Mouse (Mus musculus) G1E-ER4 (cell line): ENCODE measurements around the gene Olfr410. TPM values are rescaled to one million over a fixed set of nuclear protein-coding genes. Genes with fewer than 3 reads are reported as not detected.

Source experiments
- GATA1 ChIP-seq: IDR thresholded peaks from one replicate; pipeline ENCODE4 v1.8.0; 2012; ENCODE audit warnings: low read length, inconsistent platforms
- polyA plus RNA-seq: library from polyadenylated mRNA; stranded (reverse); fragments of >175 nt; gene quantifications from 2 replicates; pipeline ENCODE4 v1.2.3, GENCODE M21; 2012

The Olfr410 gene
- not detected in 2 replicates for polyA plus RNA-seq

DNA sequence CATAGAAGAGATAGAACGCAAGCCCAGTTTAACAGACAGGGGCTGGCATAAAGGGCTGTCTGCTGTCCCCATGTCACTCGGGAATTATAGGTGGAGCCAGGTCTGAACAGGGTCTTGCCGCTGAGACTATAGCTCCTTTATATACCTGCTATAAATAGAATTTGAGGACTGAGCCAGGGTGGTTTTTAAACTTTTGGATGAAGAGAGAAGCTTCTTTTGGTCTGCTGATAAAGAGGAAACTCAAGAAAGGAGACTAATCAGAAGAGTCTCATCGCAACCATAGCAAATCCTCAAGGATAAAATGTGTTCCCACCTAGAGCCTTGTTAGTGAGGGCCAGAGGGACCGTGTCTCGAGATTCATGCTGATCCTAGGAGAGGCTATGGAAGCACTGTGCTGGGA, at the start of gene Olfr410:
Gene Olfr410 (minus strand): TSS at position 101 of the 400 bp plus-strand sequence.
- TF ChIP-seq GATA1: no peak

DNA sequence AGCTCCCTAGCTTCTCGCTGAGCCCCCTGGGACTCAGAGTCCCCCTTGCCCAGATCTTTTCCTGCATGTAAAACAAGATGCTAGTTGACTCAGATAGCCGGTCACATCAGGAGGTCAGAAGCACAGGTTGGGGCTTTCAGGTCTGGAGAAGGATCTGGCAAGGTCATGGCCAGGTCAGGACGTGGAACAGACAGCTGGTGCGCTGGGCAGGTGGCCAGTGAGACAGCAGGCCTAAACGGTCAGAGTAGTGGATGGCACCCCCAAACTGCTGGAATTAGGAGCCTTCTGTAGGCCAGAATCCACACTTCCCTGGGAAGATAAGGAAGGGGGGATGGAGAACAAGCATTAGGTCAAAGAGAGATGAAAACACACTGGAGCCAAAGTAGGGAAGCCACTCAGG, 49.4 kb upstream of the Olfr410 start:
- no peak for TF ChIP-seq GATA1

DNA sequence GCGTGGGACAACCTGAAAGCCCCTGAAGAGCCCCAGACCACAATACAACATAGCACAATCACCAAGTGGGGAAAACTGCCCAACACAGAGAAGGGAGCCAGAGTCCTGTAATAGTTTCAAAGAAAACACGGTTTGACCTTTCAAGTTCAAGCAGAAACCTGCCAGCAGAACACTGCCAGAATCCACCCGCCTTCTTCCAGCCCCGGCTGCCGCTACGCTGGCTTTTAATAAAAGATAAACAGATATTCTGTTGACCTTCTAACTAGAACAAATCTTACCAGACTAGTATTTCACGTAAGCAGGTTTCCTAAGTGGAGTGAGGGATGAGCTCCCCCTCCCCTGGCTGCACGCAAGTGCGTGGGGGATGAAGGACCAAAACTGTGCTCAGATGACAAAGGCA, 47.8 kb upstream of the Olfr410 start:
- TF ChIP-seq GATA1: no peak

DNA sequence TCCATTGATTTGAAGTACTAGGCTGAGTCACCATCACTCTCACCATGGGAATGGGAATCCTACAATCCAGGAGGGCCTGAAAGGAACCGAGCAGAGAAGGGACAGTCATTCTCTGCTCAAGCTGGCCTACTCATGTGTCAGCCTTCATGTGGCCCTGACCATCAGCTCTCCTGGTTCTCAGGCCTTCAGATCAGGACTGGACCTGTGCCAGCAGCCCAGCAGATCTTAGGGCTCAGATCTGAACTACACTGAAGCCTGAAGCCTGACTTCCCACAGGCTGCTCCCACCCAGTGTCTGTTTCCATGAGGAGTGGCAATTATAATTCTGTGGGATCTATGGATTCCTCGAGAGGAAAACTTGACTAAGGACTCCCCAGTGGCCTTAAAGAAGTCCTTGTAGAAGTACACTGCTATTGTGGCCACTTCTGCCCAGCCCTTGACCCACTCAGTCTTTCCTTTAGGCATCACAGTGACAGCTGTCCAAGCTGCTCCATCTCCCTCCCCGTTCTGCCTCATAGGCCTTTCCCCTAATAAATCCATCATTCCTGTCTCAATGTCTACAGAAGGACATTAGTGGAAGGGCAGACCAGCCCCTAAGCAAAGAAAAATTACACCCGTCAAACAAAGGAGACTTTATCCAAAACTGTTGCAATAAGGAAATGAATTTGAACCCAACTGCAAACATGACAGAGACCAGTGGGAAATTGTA, 41.5 kb upstream of the Olfr410 start:
- no peak for TF ChIP-seq GATA1

DNA sequence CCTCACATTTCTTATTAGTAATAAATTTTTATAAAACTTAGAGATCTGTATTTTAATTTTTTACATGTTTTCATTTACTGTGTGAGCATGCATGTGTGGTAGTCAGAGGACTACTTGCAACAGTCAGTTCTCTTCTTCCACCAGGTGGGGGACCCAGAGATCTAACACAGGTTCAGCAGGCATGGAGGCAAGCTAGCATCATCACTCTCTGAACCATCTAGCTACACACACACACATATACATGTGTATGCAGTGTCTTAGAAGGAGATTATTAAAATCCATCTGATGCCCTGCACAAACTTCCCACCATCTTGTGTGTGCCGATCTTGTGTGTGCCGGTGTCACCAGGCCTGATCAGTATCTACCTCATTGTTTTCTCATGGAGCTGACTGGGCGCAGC, 39.0 kb upstream of the Olfr410 start:
- TF ChIP-seq GATA1: no peak

DNA sequence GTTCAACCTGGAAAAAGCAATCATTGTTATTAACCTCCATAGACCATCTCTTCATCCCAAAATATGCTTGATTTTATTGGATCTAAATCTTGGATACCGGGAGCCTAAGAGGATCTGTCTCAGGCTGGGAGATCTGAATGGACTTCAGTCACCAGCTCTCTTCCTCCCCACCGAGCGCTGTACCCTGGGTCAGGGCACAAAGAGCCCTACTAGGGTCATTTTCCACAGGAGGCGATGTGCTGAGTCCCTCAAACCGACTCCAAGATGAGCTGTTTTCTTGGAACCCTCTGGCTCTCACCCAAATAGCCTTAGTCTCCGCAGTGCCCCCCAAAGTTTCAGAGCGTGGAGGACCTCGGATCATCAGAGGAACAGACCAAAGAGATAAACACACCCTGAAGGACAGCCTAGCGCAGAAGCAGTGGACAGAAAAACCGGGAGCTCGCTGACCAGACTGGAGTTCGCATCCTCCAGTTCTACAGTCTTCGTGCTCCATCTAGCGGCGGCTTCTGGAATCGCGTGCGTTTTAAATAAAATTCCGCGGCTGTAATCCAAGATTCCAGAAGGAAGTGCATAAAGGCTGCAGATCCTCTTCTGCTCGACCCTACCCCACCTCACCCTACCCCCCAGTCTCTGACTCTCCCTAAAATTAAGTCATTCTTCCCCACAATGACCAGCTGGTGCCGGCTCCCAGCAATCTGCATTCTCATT, 33.7 kb upstream of the Olfr410 start:
- no peak for TF ChIP-seq GATA1

DNA sequence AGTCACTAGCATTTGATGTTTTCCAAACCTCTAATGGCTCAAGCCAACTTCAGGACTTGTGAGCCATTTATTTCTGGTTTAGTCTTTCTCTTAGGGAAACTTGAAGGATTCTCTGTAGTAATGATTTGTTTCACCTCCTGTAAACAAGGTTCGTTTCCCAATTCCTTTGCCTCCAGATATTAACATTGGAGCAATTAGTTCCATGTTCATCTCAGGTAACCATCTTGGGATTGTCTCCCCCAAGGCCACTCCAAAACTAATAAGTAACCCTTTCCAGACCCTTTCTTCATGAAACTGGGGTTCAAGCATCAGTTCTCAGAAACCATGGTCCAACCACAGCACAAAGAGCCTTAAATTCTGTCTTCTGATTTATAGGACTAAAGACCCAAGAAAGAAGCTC, 23.9 kb upstream of the Olfr410 start, which contains the start of gene Olfr412:
Gene Olfr412 (plus strand): TSS at position 301 of the 400 bp plus-strand sequence.
- TF ChIP-seq GATA1: no peak

DNA sequence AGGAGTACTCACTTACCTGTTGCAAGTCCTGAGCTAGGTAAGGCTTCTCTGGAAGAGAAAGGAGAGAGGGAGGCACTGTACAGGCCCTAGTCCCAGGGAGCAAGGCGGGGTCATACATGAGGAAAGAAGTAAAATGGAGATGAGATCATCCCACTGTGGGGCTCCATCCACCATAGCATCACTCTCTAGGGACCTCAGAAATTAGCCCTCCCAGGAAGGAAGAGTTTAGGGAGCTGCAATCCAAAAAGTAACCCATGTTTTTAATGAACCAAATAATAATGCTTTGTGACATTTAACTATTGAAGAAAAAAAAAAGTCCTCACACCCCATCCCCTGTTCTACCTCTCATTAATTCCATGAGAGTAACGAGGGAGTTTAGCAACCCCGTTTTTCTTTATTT, 14.7 kb upstream of the Olfr410 start, which contains the start of gene Olfr411:
Gene Olfr411 (minus strand): TSS at position 101 of the 400 bp plus-strand sequence.
- no peak for TF ChIP-seq GATA1

DNA sequence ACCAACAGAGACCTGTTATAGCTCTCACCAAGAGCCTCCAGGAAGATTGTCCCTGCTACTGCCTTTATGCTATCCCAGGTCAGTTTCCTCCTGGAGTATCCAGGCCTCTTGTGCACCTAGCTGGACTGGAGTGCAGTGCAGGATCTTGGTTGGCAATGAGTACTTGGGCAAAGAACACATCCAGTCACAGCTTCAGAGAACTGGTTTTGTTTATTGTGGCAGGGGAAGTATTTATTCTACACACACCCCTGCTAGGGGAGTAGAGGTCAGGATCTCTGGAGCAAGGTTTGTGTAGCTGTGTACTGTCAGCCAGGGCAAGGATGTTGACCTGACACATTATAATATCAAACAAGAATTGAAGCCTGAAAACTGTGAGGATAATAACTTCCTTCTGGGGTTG, 9.1 kb downstream of the Olfr410 start:
- TF ChIP-seq GATA1: no peak

DNA sequence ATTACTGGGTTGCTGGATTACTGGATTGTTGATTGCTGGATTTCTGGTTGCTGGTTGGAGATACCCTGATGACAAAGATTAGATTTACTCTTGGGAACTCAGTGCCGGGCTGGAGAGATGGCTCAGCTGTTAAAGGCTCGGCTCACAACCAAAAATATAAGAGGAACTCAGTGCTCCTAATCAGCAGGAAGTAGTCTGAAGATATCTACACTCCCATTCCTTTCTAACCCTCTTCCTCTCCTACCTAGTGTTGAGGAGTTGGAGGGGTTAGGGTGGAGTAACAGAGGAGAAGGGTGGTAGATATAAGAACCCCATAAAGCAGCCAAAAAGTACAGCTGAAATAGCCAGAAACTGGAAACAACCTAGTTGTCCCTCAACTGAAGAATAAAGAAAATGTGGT, 11.8 kb downstream of the Olfr410 start:
- TF ChIP-seq GATA1: no peak

DNA sequence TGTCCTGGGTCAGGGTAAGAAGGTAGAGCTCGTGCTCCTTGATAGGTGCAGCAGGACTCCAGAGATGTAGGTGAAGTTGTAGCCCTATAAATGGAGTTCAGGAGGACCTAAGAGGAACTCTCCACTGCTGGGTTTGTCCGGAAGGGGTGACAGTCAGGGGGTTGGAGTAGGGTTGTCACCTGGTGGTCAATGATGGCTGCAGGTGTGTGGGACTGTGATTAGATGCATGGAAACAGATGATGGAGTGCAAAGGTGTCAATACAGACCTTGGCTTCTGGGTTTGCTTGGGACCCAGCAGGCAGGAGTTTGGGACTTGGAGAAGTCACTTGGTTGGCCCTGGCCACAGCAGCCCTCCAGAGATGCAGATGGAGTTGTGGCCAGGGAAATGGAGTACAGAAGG, 50.6 kb downstream of the Olfr410 start:
- TF ChIP-seq GATA1: no peak

DNA sequence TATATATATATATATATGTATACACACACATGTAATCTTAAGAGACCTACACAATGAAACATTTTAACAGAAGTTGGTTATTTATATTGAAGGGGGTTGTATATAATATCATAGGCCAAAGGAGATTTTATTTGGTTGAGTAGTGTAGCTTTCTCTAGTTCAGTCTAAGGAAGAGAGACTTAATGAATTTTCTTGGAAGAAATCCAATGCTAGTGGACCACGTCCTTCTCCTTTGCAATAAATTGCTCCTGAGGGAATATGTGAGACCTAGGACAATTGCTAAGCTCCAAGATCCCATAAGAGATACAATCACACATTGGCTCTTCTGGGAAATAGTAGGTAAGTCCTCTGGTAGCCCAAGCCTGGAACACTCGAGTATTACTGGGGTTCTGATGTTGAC, 54.4 kb downstream of the Olfr410 start, which contains the start of gene Olfr59:
Gene Olfr59 (plus strand): TSS at position 301 of the 400 bp plus-strand sequence.
- TF ChIP-seq GATA1: no peak

Other genes with a start within 250 kb of the Olfr410 start
- gene Olfr401, start 224.3 kb downstream of the Olfr410 start, polyA plus RNA-seq: not detected in 2 replicates
- gene Olfr402, start 184.5 kb downstream of the Olfr410 start, polyA plus RNA-seq: not detected in 2 replicates
- not detected in 2 replicates for gene Olfr403, start 151.8 kb downstream of the Olfr410 start, polyA plus RNA-seq
- gene Olfr43, start 126.7 kb downstream of the Olfr410 start, polyA plus RNA-seq: not detected in 2 replicates
- gene Olfr406, start 78.2 kb downstream of the Olfr410 start, polyA plus RNA-seq: not detected in 2 replicates
- gene Olfr59, start 54.3 kb downstream of the Olfr410 start, polyA plus RNA-seq: not detected in 2 replicates
- gene Olfr411, start 14.6 kb upstream of the Olfr410 start, polyA plus RNA-seq: not detected in 2 replicates
- gene Olfr412, start 24.0 kb upstream of the Olfr410 start, polyA plus RNA-seq: not detected in 2 replicates